Mouse (Mus musculus) olfactory bulb, adult 2 months (tissue): Measurements from ENCODE around the gene Ift46.

Experiments used
- CTCF ChIP-seq: fragments of 200-500 bp; IDR thresholded peaks from 2 replicates; pipeline ENCODE4 v1.5.1; 2012; ENCODE audit warnings: low read depth, mild to moderate bottlenecking, low read length, moderate library complexity; ENCODE audit not compliant: insufficient read depth
- POLR2A ChIP-seq: fragments of 200-500 bp; IDR thresholded peaks from 2 replicates; pipeline ENCODE4 v1.6.1; 2012; ENCODE audit warnings: mild to moderate bottlenecking, low read depth, low read length, moderate library complexity; ENCODE audit not compliant: insufficient read depth

DNA sequence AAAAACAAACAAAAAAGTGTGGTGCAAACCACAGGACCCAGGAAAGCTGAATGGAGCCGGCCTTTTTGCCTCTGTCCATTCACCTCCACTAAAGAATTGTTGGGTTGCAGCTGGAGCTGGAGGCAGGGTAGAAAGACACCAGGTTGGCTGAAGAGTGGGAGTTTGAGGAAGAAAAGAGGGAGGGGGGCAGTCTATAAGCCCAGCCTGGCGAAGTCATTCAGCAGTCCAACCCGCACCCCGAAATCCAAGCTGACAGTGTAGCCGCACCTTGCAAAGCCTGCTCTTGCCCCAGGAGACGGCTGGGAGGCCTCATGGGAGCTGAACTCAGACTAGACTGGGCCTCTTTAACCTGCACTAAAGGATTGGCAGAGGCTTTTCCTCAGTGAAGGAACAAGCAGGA lies 31.8 kb upstream of the Ift46 start:
- TF ChIP-seq POLR2A, result no peak
- TF ChIP-seq CTCF, result no peak
